Mouse (Mus musculus) adrenal gland (tissue): ENCODE measurements around the gene Hist1h3f.
"Not testable (repeated sequence)": the region's sequence is repeated elsewhere in the genome, so short reads cannot be mapped to it uniquely, and the experiment has no call there.

Experiments used
- intact Hi-C: fragments of 180-260 bp; cut with DNase I; formaldehyde crosslinking; loops from one replicate; pipeline ENCODE4 v1.15.1; 2025
- microRNA-seq, 2 experiments: library from miRNA; unstranded; fragments of <30 nt; microRNA quantifications; one replicate each; pipeline ENCODE4; 2019

Gene Hist1h3f

DNA sequence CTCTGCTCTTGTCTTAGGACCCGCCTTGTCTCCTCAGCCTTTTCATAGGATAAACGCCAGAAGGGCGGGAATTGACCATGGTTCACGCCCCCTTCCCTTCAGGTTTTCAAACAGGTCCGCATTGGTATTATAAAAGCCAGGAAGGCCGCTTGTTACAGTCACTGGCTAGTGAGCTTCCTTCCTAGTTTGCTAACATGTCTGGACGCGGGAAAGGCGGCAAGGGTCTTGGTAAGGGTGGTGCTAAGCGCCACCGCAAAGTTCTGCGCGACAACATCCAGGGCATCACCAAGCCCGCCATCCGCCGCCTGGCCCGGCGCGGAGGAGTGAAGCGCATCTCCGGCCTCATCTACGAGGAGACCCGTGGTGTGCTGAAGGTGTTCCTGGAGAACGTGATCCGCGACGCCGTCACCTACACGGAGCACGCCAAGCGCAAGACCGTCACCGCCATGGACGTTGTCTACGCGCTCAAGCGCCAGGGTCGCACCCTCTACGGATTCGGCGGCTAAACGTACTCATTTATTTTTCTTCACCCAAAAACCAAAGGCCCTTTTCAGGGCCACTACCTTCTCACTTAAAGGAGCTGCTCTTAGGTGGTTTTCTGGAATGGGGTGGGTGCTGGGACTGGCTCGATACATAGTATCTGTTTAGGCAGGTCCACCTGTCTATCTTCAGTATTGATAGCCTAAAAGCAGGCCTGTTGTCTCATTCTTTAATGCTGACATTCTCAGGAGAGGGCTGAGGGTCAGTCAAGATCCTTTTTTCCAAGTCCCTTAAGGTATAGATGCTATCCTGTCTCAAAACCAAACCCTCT is 37.8 kb downstream of the Hist1h3f start, which contains the start of gene Hist1h4d:
Hist1h4d (plus strand) TSS at position 191 of the 811 bp plus-strand sequence.
- intact Hi-C loops = loop anchor here (5.0 kb wide), 2 partner anchors 36 to 181 kb away; partner anchors contain the start of genes Hist1h1a, Hist1h3a and Hist1h4a

DNA sequence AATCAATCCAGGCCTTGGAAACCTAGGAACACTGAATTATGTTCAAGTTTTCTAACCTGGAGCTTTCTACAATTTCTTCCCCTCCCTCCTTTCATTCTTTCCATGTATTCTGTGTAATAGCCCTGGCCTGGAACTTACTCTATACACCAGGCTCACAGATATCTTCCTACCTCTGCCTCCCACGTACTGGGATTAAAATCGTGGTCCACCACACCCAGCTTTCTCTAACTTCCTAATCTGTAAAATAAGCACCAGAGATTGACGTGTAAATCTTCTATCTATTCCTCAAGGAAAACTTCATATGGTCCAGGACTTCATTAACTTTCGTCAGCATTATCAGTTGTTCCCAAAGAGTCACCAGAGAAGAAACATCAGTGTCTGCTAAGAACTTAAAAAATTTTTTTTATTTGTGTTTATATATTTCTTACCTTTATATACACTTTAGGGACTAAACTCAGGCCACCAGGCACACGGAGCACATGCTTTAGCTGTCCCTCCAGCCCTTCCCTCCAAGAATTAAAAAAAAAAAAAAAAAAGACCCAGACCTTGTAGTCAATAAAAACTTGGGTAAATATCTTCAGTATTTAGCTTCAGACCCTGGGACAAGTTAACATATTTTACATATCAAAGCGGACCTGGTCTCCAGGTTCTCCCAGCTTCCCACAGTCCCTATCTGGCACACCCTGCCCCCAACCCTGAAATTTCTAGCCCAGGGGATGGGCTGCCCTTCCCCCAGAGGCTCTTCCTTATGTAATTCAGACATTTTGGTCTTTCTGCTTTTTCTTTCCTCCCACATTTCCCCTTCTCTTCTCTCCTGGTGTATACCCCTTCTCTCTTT is 38.6 kb downstream of the Hist1h3f start:
- intact Hi-C loops = loop anchor here (5.0 kb wide), 2 partner anchors 35 to 180 kb away; partner anchors contain the start of genes Hist1h1a, Hist1h3a and Hist1h4a

DNA sequence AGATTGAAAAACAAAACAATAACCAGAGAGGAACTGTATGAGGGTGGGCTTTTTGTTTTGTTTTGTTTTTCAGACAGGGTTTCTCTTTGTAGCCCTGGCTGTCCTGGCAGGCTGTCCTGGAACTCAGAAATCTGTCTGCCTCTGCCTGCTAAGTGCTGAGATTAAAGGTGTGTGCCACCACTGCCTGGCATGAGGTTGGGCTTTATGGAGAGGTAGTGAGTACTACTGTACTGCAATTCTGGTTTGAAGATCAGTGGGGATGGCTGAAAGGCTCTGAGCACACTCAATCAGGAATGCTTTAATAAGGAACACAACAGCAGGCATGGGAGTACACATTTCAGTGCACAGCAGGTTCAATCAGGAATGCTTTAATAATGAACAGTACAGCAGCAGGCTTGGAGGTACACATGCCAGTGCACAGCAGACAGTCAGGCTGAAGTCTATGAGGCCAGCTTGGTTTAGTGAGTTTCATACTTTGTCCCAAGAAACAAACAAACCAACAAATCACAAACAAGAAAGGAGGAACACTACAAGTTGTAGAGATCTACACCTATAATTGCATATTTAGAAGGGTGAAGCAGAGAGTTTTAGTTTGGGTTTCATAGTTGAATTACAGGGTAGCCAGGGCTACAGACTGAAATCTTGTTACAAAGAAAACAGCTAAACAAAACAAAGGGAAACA is 39.7 kb downstream of the Hist1h3f start:
- intact Hi-C loops = loop anchor here (5.0 kb wide), 2 partner anchors 34 to 179 kb away; partner anchors contain the start of genes Hist1h1a, Hist1h3a and Hist1h4a

DNA sequence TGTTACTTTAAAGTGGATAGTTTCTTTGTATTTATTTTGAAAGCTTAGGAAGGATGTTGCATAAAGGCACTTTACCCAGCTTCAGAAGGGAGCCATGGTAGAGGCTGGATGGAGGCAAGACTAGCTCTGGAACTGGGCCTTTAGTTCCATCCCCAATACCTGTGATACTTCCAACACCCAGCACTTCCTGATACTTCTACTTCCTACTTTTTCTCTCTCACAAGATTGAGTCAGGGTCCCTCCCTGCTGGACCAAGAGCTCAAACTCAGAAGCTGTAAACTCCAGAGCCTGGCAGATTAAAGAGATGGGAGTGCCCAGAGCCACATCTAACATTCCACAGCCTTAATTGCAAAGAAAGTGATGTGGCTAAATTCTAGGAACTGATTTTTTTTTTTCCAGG is 40.5 kb downstream of the Hist1h3f start:
- intact Hi-C loops = loop anchor here (5.0 kb wide), 2 partner anchors 33 to 178 kb away; partner anchors contain the start of genes Hist1h1a, Hist1h3a and Hist1h4a

DNA sequence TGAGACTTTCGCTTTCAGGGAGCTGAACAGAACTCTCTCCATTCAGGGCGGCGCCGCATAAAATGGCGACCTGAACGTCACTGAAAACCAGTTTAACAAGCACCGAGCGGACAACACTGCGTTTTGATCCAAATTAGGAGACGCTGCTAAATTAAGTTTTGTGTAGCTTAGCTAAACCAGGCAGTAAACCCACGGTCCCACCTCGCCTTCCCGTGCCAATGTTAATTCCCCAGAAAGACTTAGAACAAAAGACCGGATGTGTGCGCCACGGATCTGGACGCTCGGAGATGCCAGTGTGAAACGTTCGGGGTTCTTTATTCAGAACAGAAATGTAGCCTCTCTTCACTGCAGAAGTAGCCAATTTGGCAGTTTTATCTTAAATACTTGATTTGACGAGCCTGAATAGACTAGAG is 41.2 kb downstream of the Hist1h3f start:
- intact Hi-C loops = no loop called here

DNA sequence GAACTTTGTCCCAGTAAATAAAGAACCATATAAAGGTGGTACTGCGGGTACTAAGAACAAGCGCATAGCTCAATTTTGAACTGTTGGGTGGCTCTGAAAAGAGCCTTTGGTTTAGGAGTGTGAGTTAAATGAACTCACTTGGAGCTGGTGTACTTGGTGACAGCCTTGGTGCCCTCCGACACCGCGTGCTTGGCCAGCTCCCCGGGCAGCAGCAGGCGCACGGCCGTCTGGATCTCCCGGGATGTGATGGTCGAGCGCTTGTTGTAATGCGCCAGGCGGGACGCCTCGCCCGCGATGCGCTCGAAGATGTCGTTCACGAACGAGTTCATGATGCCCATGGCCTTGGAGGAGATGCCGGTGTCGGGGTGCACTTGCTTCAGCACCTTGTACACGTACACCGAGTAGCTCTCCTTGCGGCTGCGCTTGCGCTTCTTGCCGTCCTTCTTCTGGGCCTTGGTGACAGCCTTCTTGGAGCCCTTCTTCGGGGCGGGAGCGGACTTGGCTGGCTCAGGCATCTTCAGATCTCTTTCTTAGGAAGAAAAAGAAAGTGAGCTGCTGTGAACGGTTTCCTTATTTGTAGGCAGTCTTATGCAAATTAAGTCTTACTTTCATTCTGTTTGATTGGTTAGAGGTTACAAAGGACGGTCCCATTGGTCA is 41.7 kb downstream of the Hist1h3f start:
- intact Hi-C loops = not testable (repeated sequence)

DNA sequence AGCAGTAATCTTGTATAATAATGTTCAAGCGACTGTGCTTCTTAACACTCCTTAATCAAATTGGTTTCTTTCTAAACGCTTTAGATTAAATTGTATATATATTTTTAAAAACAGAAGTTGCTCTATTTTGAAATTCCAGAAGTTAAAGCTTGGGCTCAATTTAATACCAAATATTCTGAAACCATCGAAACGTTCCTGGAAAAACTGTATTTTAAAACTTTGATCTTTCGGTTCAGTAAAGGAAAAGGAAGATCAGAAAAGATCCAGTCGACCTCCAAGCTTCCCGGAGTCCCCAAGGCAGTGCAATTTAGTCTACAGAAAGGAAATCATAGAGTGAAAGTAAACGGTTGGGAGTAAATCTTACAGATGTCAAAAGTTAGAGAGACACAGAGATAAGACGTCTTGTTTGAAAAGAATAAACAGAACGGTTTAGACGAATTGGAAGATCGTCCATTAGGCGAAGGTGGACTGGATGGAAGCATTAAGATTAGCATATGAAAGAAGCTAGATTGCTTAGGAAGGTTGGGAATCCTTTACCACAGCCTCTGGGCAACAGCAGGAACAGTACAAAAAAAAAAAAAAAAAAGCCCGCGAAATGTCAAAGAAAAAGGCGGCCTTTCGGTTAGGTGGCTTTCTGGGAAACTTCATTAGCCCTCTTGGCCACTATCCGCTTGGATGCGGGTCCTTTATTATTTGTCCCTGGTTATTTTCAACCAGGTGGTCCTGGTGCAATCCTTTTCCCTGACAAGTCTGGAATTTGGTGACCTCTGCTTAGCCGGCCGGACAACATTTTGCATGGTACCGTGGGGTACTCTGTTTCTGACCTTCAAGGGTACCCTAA is 42.5 kb downstream of the Hist1h3f start:
- intact Hi-C loops = no loop called here

DNA sequence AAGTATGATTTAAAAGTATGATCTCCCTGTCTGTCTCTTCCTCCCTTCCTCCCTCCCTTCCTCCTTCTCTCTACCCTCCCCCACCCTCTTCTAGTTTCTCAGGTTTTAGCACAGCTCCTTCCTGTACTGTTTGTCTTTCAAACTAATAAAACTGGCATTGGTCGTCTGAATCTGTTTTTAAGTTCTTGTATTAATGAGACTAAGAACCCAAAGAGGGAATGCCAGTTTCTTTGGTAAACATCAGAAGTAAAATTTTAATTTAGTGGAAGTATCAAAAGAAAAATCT is 43.0 kb downstream of the Hist1h3f start:
- intact Hi-C loops = no loop called here

DNA sequence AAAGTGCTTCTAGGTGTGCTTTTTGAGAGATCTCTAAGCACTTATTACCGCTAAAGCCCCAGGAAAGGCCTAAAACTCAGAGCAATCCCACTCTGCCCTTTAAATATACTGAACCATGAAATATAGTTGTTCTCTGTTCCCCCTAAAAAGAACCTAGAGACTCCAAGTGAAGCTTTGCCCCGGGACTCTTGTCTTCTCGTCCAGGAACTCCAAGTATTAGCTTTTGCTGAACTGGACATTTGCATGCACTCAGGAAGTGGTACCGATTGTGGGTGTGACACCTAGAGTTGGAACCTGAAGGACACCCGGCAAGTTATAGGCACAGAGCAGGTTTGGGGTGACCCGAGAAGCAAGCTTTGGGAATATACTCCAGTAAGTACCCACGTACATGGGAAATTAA is 47.4 kb downstream of the Hist1h3f start:
- intact Hi-C loops = loop anchor here (10.0 kb wide), 1 partner anchor 166 kb away; the partner anchor contains the start of gene Abt1

DNA sequence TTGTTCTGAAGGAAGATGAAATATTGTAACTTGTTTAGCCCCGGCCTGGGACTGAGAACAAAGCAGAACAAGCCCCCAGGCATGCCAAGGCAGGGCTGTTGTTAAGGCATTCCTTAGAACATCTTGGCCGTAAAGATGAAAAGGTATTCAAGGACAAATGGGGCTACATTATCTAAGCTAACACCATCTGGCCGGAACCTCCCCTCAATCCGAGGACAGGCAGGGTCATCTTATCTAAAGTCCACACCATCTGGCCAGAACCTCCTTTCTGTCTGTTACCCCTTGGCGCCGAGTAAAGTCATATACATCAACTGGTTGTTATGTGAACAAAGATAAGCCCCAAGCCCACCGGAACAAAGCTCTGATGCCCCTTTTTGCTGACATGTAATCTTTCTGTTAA is 48.0 kb downstream of the Hist1h3f start:
- intact Hi-C loops = loop anchor here (10.0 kb wide), 1 partner anchor 167 kb away; the partner anchor contains the start of gene Abt1

DNA sequence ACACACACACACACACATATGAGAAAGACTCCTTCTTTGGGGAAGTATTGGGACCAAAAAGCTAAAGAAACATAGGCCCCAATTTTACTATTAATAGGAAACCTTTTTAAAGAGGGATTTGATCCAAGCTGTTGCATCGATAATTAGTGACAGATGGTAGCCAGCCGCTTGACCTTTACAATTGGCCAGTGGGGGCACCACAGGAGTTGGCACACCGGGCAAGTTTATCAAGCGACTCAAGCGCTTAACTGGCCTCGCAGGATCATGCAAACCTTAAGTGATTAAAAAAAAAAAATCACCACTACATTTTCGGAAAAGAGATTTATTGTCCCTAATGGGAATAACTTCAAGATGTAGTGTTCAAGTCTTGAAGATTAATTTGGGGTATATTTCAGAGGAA is 48.8 kb downstream of the Hist1h3f start:
- intact Hi-C loops = loop anchor here (10.0 kb wide), 1 partner anchor 168 kb away; the partner anchor contains the start of gene Abt1

DNA sequence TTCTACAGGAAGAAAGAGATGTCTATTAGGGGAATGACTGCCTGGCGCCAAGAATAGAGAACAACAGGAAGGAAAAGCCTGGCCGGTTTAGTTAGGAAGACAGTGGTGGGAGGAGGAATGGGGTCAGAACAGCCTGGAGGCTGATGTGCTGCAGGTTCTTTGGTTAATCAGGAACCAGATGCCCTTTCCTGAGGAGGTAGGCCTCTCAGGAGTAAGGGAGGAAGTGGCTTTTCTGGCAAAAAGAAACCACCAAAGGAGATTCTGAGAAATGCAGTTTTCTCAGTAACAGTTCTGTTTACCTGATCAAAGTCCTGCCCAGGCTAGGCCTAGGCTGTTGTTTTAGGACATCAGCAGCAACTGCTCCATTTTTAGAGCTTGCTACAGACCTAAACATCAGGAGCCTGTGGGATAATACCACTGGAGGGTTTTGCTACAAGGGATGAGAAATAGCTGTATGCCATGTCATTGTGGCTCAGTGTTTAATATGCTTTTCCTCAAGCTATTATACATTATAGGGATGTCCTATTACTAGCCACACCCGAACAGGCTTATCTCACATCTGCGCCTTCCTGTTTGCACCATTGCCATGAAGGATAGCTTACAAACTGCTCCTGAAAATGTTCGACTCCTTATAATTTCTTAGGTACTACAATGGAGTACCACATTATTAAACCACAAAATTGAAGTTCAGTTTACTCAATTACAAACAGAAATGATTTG is 49.4 kb downstream of the Hist1h3f start:
- intact Hi-C loops = loop anchor here (10.0 kb wide), 1 partner anchor 168 kb away; the partner anchor contains the start of gene Abt1

Small RNAs within 50 kb of the gene (microRNA-seq; reads per million reads assigned to microRNA genes)
- gene Gm44297 (0 reads per million in 2 experiments), gene Gm44359 (0 reads per million in 2 experiments), gene Gm44394 (0 reads per million in 2 experiments), gene n-TStga1 (0.46 to 0.86 reads per million in 2 experiments)
